Mouse (Mus musculus) olfactory bulb, adult 2 months (tissue): ENCODE data around the gene Iffo1.

Source experiments
- CTCF ChIP-seq: fragments of 200-500 bp; IDR thresholded peaks from 2 replicates; pipeline ENCODE4 v1.5.1; 2012; ENCODE audit warnings: low read depth, mild to moderate bottlenecking, low read length, moderate library complexity; ENCODE audit not compliant: insufficient read depth
- POLR2A ChIP-seq: fragments of 200-500 bp; IDR thresholded peaks from 2 replicates; pipeline ENCODE4 v1.6.1; 2012; ENCODE audit warnings: mild to moderate bottlenecking, low read depth, low read length, moderate library complexity; ENCODE audit not compliant: insufficient read depth

DNA sequence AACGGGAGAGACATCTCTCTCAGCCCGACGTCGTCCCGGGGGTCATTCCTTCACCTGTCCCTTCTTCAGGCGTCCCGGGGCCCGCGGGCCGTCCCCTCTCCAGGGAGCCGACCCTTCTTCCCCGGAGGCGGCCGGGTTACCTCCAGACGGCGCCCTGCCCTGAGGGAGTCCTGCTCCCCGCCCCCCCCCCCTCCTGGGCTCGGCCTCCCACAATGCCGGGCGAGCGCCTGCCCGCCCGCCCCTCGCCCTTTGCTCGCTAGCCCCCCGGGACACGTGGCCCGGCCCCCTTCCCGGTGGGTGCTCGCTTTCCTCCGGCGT is 48.8 kb upstream of the Iffo1 start:
- TF ChIP-seq CTCF (no peak), POLR2A (no peak)
